In the genomic region with DNA sequence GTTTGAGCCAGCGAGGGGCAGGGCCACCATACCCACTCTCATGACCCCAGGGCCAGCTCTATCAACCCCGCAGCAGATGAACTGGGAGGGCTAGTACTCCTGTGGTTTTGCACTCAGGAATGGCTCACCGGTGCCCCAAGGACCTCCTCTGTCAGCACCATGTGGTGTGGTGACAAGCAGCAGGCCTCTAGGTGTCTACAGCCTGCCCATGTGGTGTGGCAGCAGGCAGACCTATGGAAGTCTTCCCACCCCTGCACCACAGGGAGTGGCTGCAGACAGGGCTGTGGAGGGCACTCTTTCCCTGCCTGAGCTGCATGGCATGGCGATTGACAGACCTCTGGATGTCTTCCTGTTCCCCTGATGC, we compare ENCODE assay signal across 11 mouse cellular contexts. TPM values are rescaled to one million over a fixed set of nuclear protein-coding genes. Genes with fewer than 3 reads are reported as not detected.
DNase-seq lines count a peak whose midpoint lies in the region; ATAC-seq and TF ChIP-seq lines count a peak whose summit lies in the region.
"Had no signal": no experiment of that assay in that cellular context is flagged by ENCODE, and none has a peak within 500 bp of the region (broad histone marks: within the 10 kb centered on the region; RNA-seq: fewer than 3 reads in every experiment).

No protein-coding gene starts in this region.

- H3K36me3 ChIP-seq in forebrain, embryonic 12.5 days (replicated peaks): no peaks in the 10 kb centered on the region
- no peaks in the 10 kb centered on the region for H3K36me3 ChIP-seq in forebrain, embryonic 15.5 days
- H3K36me3 ChIP-seq in kidney, embryonic 15.5 days: no peaks in the 10 kb centered on the region
- H3K36me3 ChIP-seq in E14TG2a.4 (ENCODE audit: insufficient read depth, low read length): no peaks in the 10 kb centered on the region
- H3K36me3 ChIP-seq in hindbrain, postnatal 0 days (ENCODE audit: insufficient read depth, low read length): no peaks in the 10 kb centered on the region

- 20% methylated on average over 4 of the region's 4 CpGs for WGBS in forebrain, embryonic 12.5 days
- WGBS in forebrain, embryonic 15.5 days: 29% methylated on average over 4 of the region's 4 CpGs
- WGBS in kidney, embryonic 15.5 days: 28% methylated on average over 4 of the region's 4 CpGs
- WGBS in hindbrain, postnatal 0 days: 29% methylated on average over 4 of the region's 4 CpGs

- no peak overlapping the region for H3K27ac ChIP-seq in forebrain, embryonic 12.5 days
- H3K27ac ChIP-seq in forebrain, embryonic 15.5 days (replicated peaks): no peak overlapping the region
- H3K27ac ChIP-seq in kidney, embryonic 15.5 days: no peak overlapping the region
- no peak overlapping the region for H3K27ac ChIP-seq in hindbrain, postnatal 0 days

- peaks cover 14% of the 10 kb centered on the region for H3K4me1 ChIP-seq in forebrain, embryonic 12.5 days
- peaks cover 15% of the 10 kb centered on the region for H3K4me1 ChIP-seq in forebrain, embryonic 15.5 days
- H3K4me1 ChIP-seq in kidney, embryonic 15.5 days: peaks cover 5% of the 10 kb centered on the region; the same call in 1 of the 2 replicates
- H3K4me1 ChIP-seq in E14TG2a.4 (replicated peaks; ENCODE audit: low read depth, low read length): peaks cover 14% of the 10 kb centered on the region
- H3K4me1 ChIP-seq in hindbrain, postnatal 0 days (ENCODE audit: insufficient read depth, low read length): 0 out of 2 replicates have a peak, but pooled peaks cover 4% of the 10 kb centered on the region

- H3K4me3 ChIP-seq in forebrain, embryonic 12.5 days (replicated peaks): no peak overlapping the region
- H3K4me3 ChIP-seq in forebrain, embryonic 15.5 days: no peak overlapping the region
- no peak overlapping the region for H3K4me3 ChIP-seq in kidney, embryonic 15.5 days (replicated peaks)
- H3K4me3 ChIP-seq in E14TG2a.4 (replicated peaks; ENCODE audit: low read length): peak overlapping the region; percentile 56
- no peak overlapping the region for H3K4me3 ChIP-seq in hindbrain, postnatal 0 days (ENCODE audit: low read length)

- H3K9me3 ChIP-seq in forebrain, embryonic 12.5 days: no peaks in the 10 kb centered on the region
- no peaks in the 10 kb centered on the region for H3K9me3 ChIP-seq in forebrain, embryonic 15.5 days
- no peaks in the 10 kb centered on the region for H3K9me3 ChIP-seq in kidney, embryonic 15.5 days (replicated peaks)
- no peaks in the 10 kb centered on the region for H3K9me3 ChIP-seq in E14TG2a.4 (ENCODE audit: low read length)
- no peaks in the 10 kb centered on the region for H3K9me3 ChIP-seq in hindbrain, postnatal 0 days (ENCODE audit: low read length)

- no peak overlapping the region for H3K9ac ChIP-seq in forebrain, embryonic 12.5 days
- H3K9ac ChIP-seq in forebrain, embryonic 15.5 days (replicated peaks): no peak overlapping the region
- no peak overlapping the region for H3K9ac ChIP-seq in kidney, embryonic 15.5 days
- no peak overlapping the region for H3K9ac ChIP-seq in hindbrain, postnatal 0 days (replicated peaks; ENCODE audit: low read length)

- DNase-seq in kidney, adult 9 months: no peak
- no peak for DNase-seq in hindbrain, postnatal 0 days (ENCODE audit: low spot score)
- DNase-seq in Muller cell, postnatal 12 days (ENCODE audit: inconsistent ontology term): no peak
- no peak for DNase-seq in spleen, postnatal 10 days (ENCODE audit: low spot score in 2 of 2)
- DNase-seq: B cell, adult 2 months; lung, adult 2 months had no signal

- ATAC-seq in forebrain, embryonic 12.5 days (ENCODE audit: low FRiP score): 0 out of 2 replicates have a peak, but pooled peaks have one; percentile 0
- ATAC-seq in forebrain, embryonic 15.5 days (replicated peaks): no peak
- ATAC-seq in kidney, embryonic 15.5 days (replicated peaks; ENCODE audit: low FRiP score): 0 out of 2 replicates have a peak, but pooled peaks have one; percentile 24
- ATAC-seq in hindbrain, postnatal 0 days: peak; percentile 28; the same call in 1 of the 2 replicates

- H3K4me2 ChIP-seq in forebrain, embryonic 12.5 days: no peak overlapping the region
- no peak overlapping the region for H3K4me2 ChIP-seq in forebrain, embryonic 15.5 days (replicated peaks)
- H3K4me2 ChIP-seq in kidney, embryonic 15.5 days: no peak overlapping the region
- H3K4me2 ChIP-seq in hindbrain, postnatal 0 days (ENCODE audit: low read depth, low read length): no peak overlapping the region

- no peak for TF ChIP-seq CTCF in E14TG2a.4 (conservative IDR thresholded peaks at IDR 0.05; ENCODE audit: low read length)
- no peak for TF ChIP-seq CTCF in hindbrain, postnatal 0 days (IDR thresholded peaks at IDR 0.05; ENCODE audit: low read depth)

- H3K27me3 ChIP-seq in forebrain, embryonic 12.5 days: peaks cover 4% of the 10 kb centered on the region; the same call in 1 of the 2 replicates
- no peaks in the 10 kb centered on the region for H3K27me3 ChIP-seq in forebrain, embryonic 15.5 days
- H3K27me3 ChIP-seq in kidney, embryonic 15.5 days: no peaks in the 10 kb centered on the region
- H3K27me3 ChIP-seq in E14TG2a.4 (ENCODE audit: insufficient read depth, low read length): no peaks in the 10 kb centered on the region
- no peaks in the 10 kb centered on the region for H3K27me3 ChIP-seq in hindbrain, postnatal 0 days (ENCODE audit: insufficient read depth, low read length)

RNA-seq across cellular contexts. Expression of a gene that starts 2.7 kb away (rescaled TPM):
- 2.6 and 3.1 TPM in 2 replicates for polyA plus RNA-seq in forebrain, embryonic 12.5 days (2016; fragmentation: Nextera tagmentation; extraction: Ambion mirVana)
- polyA plus RNA-seq in forebrain, embryonic 15.5 days (2015; fragmentation: Nextera tagmentation; extraction: Ambion mirVana): 1.1 and 1.6 TPM in 2 replicates
- 0.23 and 0.28 TPM in 2 replicates for polyA plus RNA-seq in kidney, embryonic 15.5 days (2015; fragmentation: Nextera tagmentation; extraction: Ambion mirVana)
- 1.5 and 4.6 TPM in 2 replicates for total RNA-seq in hindbrain, postnatal 0 days (2014; rRNA removed)
- polyA plus RNA-seq in hindbrain, postnatal 0 days (2015; fragmentation: Nextera tagmentation; extraction: Ambion mirVana): 0.83 and 0.96 TPM in 2 replicates
- total RNA-seq: gastrocnemius, postnatal 4 days had no signal

RNA-seq across cellular contexts. Expression of a gene that starts 42.5 kb away (rescaled TPM):
- polyA plus RNA-seq in forebrain, embryonic 12.5 days (2016; fragmentation: Nextera tagmentation; extraction: Ambion mirVana): 26.2 TPM in 2 replicates
- polyA plus RNA-seq in forebrain, embryonic 15.5 days (2015; fragmentation: Nextera tagmentation; extraction: Ambion mirVana): 15.9 and 16.3 TPM in 2 replicates
- 9.0 and 9.7 TPM in 2 replicates for polyA plus RNA-seq in kidney, embryonic 15.5 days (2015; fragmentation: Nextera tagmentation; extraction: Ambion mirVana)
- 29.9 and 31.1 TPM in 2 replicates for total RNA-seq in hindbrain, postnatal 0 days (2014; rRNA removed)
- polyA plus RNA-seq in hindbrain, postnatal 0 days (2015; fragmentation: Nextera tagmentation; extraction: Ambion mirVana): 10.0 and 10.3 TPM in 2 replicates
